Mouse (Mus musculus) lung, postnatal 0 days (tissue): ENCODE data around the gene Tmem45b.

Experiments
- CTCF ChIP-seq: IDR thresholded peaks from 2 replicates; pipeline ENCODE4 v1.5.1; 2016; ENCODE audit warnings: antibody characterized with exemption, mild to moderate bottlenecking
- EP300 ChIP-seq: IDR thresholded peaks from 2 replicates; pipeline ENCODE4 v1.6.1; 2016; ENCODE audit warnings: antibody characterized with exemption, mild to moderate bottlenecking, control low read depth

DNA sequence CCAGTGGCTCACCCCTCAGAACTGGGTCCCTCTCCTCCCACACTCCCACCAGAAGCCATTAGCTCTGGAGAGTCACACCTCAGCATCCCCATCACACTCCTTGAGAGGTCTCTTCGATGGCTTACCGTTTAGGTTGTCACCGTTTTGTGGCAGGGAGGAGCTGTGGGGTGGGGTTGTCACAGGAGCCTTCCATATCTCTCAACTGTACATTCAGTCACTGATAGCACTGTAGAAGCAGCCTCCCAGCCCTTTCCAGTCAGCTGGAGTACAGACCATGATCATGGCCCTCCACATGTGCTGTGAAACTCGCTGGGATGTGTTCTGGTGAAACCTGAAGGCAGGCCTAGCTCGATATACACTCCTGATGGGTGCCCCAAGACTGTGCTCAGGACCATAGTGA lies 42.1 kb downstream of the Tmem45b start:
- TF ChIP-seq CTCF (no peak), EP300 (no peak)
